Mouse (Mus musculus): Measurements from ENCODE around the gene Rin3. TPM values are rescaled to one million over a fixed set of nuclear protein-coding genes. Genes with fewer than 3 reads are reported as not detected.
A peak's percentile ranks its signal among the peaks of the same experiment; 100 is the strongest.

The Rin3 gene
- total RNA-seq, 2 experiments from 2014 or later = 21.1 to 21.5 TPM

- DNase-seq = no peak
These were observed 141.6 kb downstream of the Rin3 start for GRCm38 (mm10) chr12:102424456-102424855.

GRCm38 (mm10) chr12:102425048-102425578 lies 142.3 kb downstream of the Rin3 start:
- DNase-seq = no peak

DNA sequence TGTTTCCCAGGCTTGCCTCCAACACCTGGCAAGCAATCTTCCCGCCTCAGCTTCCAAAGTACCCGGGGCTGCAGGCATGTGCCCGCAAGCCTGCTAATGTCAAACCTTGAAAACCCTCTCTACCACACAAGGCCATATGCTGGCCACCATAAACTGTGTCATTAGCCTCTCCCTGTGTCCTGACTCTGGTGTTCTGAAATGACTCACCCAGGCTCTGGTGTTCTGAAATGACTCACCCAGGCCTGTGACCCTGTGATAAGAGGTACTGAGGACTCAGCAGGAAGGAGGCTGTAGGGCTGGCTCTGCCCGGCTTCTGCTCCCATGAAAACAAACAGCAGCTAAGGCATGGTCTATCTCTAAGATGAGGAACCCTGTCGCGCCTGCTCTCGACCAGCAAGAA lies 143.4 kb downstream of the Rin3 start:
- no peak for DNase-seq

DNA sequence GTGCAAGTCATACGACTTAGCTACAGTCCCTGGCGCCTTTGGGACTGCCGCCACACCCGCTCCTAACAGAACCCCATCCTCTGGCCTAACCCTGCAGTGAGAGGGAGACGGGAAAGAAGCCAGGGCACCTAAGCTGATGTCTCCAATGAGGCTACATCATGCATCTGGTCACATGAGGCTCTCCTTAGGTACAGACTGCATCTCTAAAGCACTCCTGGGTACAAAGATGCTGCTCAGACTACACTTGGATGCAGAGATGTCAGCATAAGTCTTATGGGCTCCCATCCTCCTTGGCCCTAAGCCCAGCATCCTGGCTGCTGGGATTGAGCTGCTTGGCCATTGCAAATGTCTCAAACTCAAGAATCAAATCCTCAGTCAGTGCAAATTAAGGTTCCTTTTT lies 146.8 kb downstream of the Rin3 start:
- no peak for DNase-seq

DNA sequence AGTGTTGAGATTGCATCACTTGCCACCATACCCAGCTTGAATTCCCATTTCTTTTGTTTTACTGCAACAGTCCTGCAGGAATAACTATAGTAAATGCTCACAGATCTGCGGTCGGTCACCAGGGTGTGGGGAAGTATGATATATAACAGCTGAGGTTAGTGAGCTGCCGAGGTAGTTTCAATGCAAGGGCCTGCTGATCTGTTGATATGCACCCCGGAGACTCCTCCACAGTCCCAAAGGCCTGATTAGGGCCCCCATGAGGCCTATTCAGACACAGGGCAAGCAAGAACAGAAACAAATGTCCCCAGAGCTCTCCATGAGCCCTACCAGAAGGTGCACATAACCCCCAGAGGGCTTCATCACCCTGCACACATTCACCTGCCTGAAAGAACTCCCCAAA lies 147.4 kb downstream of the Rin3 start:
- DNase-seq = no peak

GRCm38 (mm10) chr12:102432238-102432637 lies 149.4 kb downstream of the Rin3 start:
- no peak for DNase-seq

DNA sequence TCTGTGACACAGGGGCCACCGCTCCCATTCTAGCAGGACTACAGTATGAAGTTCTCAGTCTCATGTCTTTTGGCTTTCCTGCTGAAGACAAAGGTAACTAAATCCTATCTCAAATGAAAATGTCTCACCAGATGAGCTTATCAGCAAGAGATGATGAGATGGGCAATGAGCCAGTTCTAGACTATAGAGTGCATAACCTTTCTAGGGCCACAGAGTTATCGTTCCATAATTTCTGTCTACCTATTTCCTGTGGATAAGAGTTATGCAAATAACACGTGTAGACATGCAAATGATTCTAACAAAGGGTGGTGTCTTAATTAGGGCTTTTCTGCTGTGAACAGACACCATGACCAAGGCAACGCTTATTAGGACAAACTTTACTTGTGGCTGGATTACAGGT lies 151.3 kb downstream of the Rin3 start:
- no peak for DNase-seq

- no peak for DNase-seq
These were observed 154.2 kb downstream of the Rin3 start for GRCm38 (mm10) chr12:102436939-102437526.

DNA sequence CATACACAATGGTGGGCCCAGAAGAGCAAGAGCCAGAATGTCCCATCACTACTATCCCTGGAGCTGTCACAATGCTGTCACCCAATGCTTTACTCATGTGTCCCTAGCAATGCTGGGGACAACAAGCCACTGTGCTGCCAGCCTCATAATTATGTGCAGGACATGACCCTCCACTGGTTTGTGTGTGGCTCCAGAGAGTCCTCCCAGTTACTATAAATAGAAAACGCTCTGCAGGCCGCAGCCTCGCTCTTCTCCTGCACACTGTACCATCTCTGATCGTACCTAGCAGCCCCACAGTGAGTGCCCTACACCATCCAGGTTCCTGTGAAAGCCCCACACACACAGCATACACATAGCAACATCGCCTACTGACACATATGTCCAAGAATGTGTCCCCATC lies 155.1 kb downstream of the Rin3 start:
- DNase-seq = peak; percentile 53

DNA sequence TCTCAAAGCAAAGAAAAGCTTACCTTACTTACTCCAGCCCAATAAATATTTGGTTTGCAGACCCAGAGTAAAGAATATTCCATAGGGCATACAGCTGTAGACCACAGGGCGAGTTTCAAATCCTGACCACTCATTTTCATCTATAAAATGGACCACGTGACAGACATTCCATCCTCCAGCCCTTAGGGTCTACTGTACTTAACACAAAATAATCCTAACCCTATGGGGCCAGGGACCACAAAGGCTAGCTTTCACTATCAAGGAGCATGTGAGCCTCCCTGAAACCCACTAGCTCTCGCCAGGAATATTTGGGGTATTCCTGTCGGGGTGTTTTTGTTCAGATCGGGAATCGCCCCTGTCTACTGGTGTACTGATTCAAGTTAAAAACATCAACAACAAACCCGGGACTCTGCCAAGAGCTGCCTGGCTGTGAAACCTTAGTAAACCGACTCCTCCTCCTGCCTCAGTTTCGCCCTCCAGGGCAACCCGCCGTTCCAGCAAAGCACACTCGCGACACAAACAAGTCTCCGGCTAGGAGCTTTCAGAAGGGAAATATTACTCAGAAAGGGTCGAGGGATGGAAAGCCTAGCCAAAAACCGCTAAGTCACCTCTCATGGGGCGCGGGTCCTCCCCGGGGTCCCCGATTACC lies 156.3 kb downstream of the Rin3 start:
- no peak for DNase-seq

DNA sequence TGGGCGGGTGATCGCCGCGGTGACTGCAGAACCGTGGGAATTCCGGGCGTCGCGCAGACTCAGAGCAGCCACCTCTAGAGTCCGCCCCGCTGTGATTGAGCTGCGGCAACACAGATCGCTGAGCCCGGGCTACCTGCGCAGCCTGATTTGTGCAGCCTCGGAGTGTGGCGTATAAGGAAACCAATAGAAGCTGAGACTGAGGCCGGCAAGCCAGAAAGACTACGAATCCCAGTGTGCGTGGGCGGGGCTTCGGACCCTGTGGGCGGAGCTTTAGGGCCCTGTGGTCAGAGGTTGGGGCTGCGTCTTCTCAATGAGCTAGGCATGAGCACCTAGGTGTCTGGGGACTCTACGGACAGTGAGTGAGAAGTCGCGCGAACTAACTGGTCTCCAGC lies 156.8 kb downstream of the Rin3 start, which contains the start of gene Lgmn:
Gene Lgmn, minus strand, starts transcription at position 182 of the 392 bp plus-strand sequence.
- DNase-seq = peak; percentile 99

Other genes with a start within 250 kb of the Rin3 start
- 1 to 10 TPM; 2.5 to 2.9 TPM for gene Slc24a4, start 154.3 kb upstream of the Rin3 start, total RNA-seq (2021)
- 10 to 100 TPM; 68.9 to 76.9 TPM for gene Lgmn, start 156.8 kb downstream of the Rin3 start, total RNA-seq (2021)
- 10 to 100 TPM; 23.0 to 26.7 TPM for gene Golga5, start 186.1 kb downstream of the Rin3 start, total RNA-seq (2021)

All from heart, postnatal 4 days (tissue).